Mouse (Mus musculus): ENCODE data around the gene Olfr888. TPM values are rescaled to one million over a fixed set of nuclear protein-coding genes. Genes with fewer than 3 reads are reported as not detected.

Gene Olfr888
- not detected in 2 replicates for polyA plus RNA-seq (2015; fragmentation: Nextera tagmentation; extraction: Ambion mirVana)

GRCm38 (mm10) chr9:38107828-38108227 lies at the start of gene Olfr888:
Olfr888 (plus strand) TSS chr9:38108128.
- H3K4me1 ChIP-seq = no peaks in the 10 kb centered on the region
- 78% methylated on average over 1 of the region's 1 CpGs for WGBS
- no peaks in the 10 kb centered on the region for H3K36me3 ChIP-seq
- H3K9me3 ChIP-seq = no peaks in the 10 kb centered on the region
- ATAC-seq (ENCODE audit: low FRiP score, low read depth) = no peak
- H3K27ac ChIP-seq = no peak within 1 kb of the TSS
- no peak within 1 kb of the TSS for H3K4me2 ChIP-seq (replicated peaks)
- no peaks in the 10 kb centered on the region for H3K27me3 ChIP-seq
- no peak within 1 kb of the TSS for H3K4me3 ChIP-seq
- H3K9ac ChIP-seq = no peak within 1 kb of the TSS

- ATAC-seq (ENCODE audit: low FRiP score, low read depth) = no peak
- Histone ChIP-seq H3K27ac (no peak within 1 kb of the TSS), H3K4me2 (replicated peaks) (no peak within 1 kb of the TSS), H3K27me3 (no peaks in the 10 kb centered on the region), H3K4me1 (no peaks in the 10 kb centered on the region), H3K36me3 (no peaks in the 10 kb centered on the region), H3K4me3 (no peak within 1 kb of the TSS), H3K9ac (no peak within 1 kb of the TSS), H3K9me3 (no peaks in the 10 kb centered on the region)
- 90% methylated on average over 3 of the region's 3 CpGs for WGBS
Observed at GRCm38 (mm10) chr9:38061022-38061421, 46.9 kb upstream of the Olfr888 start, which contains the start of gene Olfr885. Olfr885 (plus strand) TSS chr9:38061322.

GRCm38 (mm10) chr9:38083772-38084171 lies 24.2 kb upstream of the Olfr888 start, which contains the start of gene Olfr887:
Olfr887 (plus strand) TSS chr9:38084072.
- no peaks in the 10 kb centered on the region for H3K27me3 ChIP-seq
- WGBS = 52% methylated on average over 1 of the region's 1 CpGs
- ATAC-seq (ENCODE audit: low FRiP score, low read depth) = no peak
- no peak within 1 kb of the TSS for H3K4me2 ChIP-seq (replicated peaks)
- no peak within 1 kb of the TSS for H3K4me3 ChIP-seq
- no peaks in the 10 kb centered on the region for H3K36me3 ChIP-seq
- H3K9me3 ChIP-seq = no peaks in the 10 kb centered on the region
- H3K9ac ChIP-seq = no peak within 1 kb of the TSS
- H3K4me1 ChIP-seq = no peaks in the 10 kb centered on the region
- no peak within 1 kb of the TSS for H3K27ac ChIP-seq

- no peak within 1 kb of the TSS for H3K4me3 ChIP-seq
- H3K9me3 ChIP-seq = no peaks in the 10 kb centered on the region
- no peak within 1 kb of the TSS for H3K9ac ChIP-seq
- no peaks in the 10 kb centered on the region for H3K4me1 ChIP-seq
- no peaks in the 10 kb centered on the region for H3K27me3 ChIP-seq
- no peak within 1 kb of the TSS for H3K4me2 ChIP-seq (replicated peaks)
- ATAC-seq (ENCODE audit: low FRiP score, low read depth) = no peak
- H3K27ac ChIP-seq = no peak within 1 kb of the TSS
- no peaks in the 10 kb centered on the region for H3K36me3 ChIP-seq
Observed at GRCm38 (mm10) chr9:38114898-38115297, 7.0 kb downstream of the Olfr888 start, which contains the start of gene Olfr889. Olfr889 (plus strand) TSS chr9:38115198.

GRCm38 (mm10) chr9:38142217-38142616 lies 34.3 kb downstream of the Olfr888 start, which contains the start of gene Olfr890:
Olfr890 (plus strand) TSS chr9:38142517.
- H3K36me3 ChIP-seq = no peaks in the 10 kb centered on the region
- no peak within 1 kb of the TSS for H3K4me2 ChIP-seq (replicated peaks)
- peaks cover 5% of the 10 kb centered on the region; the same call in 1 of the 2 replicates for H3K9me3 ChIP-seq
- no peak within 1 kb of the TSS for H3K27ac ChIP-seq
- no peaks in the 10 kb centered on the region for H3K4me1 ChIP-seq
- no peaks in the 10 kb centered on the region for H3K27me3 ChIP-seq
- no peak within 1 kb of the TSS for H3K9ac ChIP-seq
- H3K4me3 ChIP-seq = no peak within 1 kb of the TSS
- no peak for ATAC-seq (ENCODE audit: low FRiP score, low read depth)

Other genes starting within 250 kb of the Olfr888 start
- gene Olfr145, start 211.4 kb upstream of the Olfr888 start, polyA plus RNA-seq (2015; fragmentation: Nextera tagmentation; extraction: Ambion mirVana) = not detected in 2 replicates
- not detected in 2 replicates for gene Olfr878, start 190.3 kb upstream of the Olfr888 start, polyA plus RNA-seq (2015; fragmentation: Nextera tagmentation; extraction: Ambion mirVana)
- gene Olfr881, start 116.3 kb upstream of the Olfr888 start, polyA plus RNA-seq (2015; fragmentation: Nextera tagmentation; extraction: Ambion mirVana) = not detected in 2 replicates
- not detected in 2 replicates for gene Olfr883, start 82.3 kb upstream of the Olfr888 start, polyA plus RNA-seq (2015; fragmentation: Nextera tagmentation; extraction: Ambion mirVana)
- not detected in 2 replicates for gene Olfr884, start 61.6 kb upstream of the Olfr888 start, polyA plus RNA-seq (2015; fragmentation: Nextera tagmentation; extraction: Ambion mirVana)
- gene Olfr885, start 46.8 kb upstream of the Olfr888 start, polyA plus RNA-seq (2015; fragmentation: Nextera tagmentation; extraction: Ambion mirVana) = not detected in 2 replicates
- gene Olfr887, start 24.1 kb upstream of the Olfr888 start, polyA plus RNA-seq (2015; fragmentation: Nextera tagmentation; extraction: Ambion mirVana) = not detected in 2 replicates
- gene Olfr889, start 7.1 kb downstream of the Olfr888 start, polyA plus RNA-seq (2015; fragmentation: Nextera tagmentation; extraction: Ambion mirVana) = 0.04 and 0.06 TPM in 2 replicates
- not detected in 2 replicates for gene Olfr890, start 34.4 kb downstream of the Olfr888 start, polyA plus RNA-seq (2015; fragmentation: Nextera tagmentation; extraction: Ambion mirVana)
- gene Olfr891, start 72.7 kb downstream of the Olfr888 start, polyA plus RNA-seq (2015; fragmentation: Nextera tagmentation; extraction: Ambion mirVana) = not detected in 2 replicates
- gene Olfr893, start 100.2 kb downstream of the Olfr888 start, polyA plus RNA-seq (2015; fragmentation: Nextera tagmentation; extraction: Ambion mirVana) = not detected in 2 replicates
- gene Olfr894, start 109.9 kb downstream of the Olfr888 start, polyA plus RNA-seq (2015; fragmentation: Nextera tagmentation; extraction: Ambion mirVana) = not detected in 2 replicates
- not detected in 2 replicates for gene Olfr143, start 144.6 kb downstream of the Olfr888 start, polyA plus RNA-seq (2015; fragmentation: Nextera tagmentation; extraction: Ambion mirVana)
- not detected in 2 replicates for gene Olfr895, start 159.7 kb downstream of the Olfr888 start, polyA plus RNA-seq (2015; fragmentation: Nextera tagmentation; extraction: Ambion mirVana)
- not detected in 2 replicates for gene Olfr896-ps1, start 183.0 kb downstream of the Olfr888 start, polyA plus RNA-seq (2015; fragmentation: Nextera tagmentation; extraction: Ambion mirVana)
- gene Olfr25, start 220.9 kb downstream of the Olfr888 start, polyA plus RNA-seq (2015; fragmentation: Nextera tagmentation; extraction: Ambion mirVana) = not detected in 2 replicates
- not detected in 2 replicates for gene Olfr898, start 240.3 kb downstream of the Olfr888 start, polyA plus RNA-seq (2015; fragmentation: Nextera tagmentation; extraction: Ambion mirVana)

All from limb, embryonic 13.5 days (tissue).